Comparison of ENCODE assay signal across 9 mouse cellular contexts in genomic region chr5:112237439-112237838, GRCm38 (mm10). TPM values are rescaled to one million over a fixed set of nuclear protein-coding genes. Genes with fewer than 3 reads are reported as not detected.
A peak's percentile ranks its signal among the peaks of the same experiment; 100 is the strongest.
DNase-seq lines count a peak whose midpoint lies in the region; ATAC-seq and TF ChIP-seq lines count a peak whose summit lies in the region.
"Had no signal": no experiment of that assay in that cellular context is flagged by ENCODE, and none has a peak within 500 bp of the region (broad histone marks: within the 10 kb centered on the region; RNA-seq: fewer than 3 reads in every experiment).

No protein-coding gene starts in this region.

- peak; percentile 27 for DNase-seq in lung, embryonic 14.5 days
- DNase-seq in lung, postnatal 4 days = no peak
- DNase-seq in hindbrain, embryonic 11.5 days (ENCODE audit: low spot score) = peak; percentile 90
- DNase-seq in thymus, postnatal 4 days = peak; percentile 73
- DNase-seq in left cerebral cortex, adult 11 months (ENCODE audit: low spot score) = no peak
- no peak for DNase-seq in gastrocnemius, postnatal 25 days
- no peak for DNase-seq in kidney, postnatal 25 days

- no peak for TF ChIP-seq CTCF in lung, embryonic 14.5 days (IDR thresholded peaks at IDR 0.05; ENCODE audit: low read depth)

- no peaks in the 10 kb centered on the region for H3K4me1 ChIP-seq in lung, embryonic 14.5 days (ENCODE audit: insufficient read depth)
- H3K4me1 ChIP-seq in hindbrain, embryonic 11.5 days (replicated peaks; ENCODE audit: control insufficient read depth, insufficient read depth, low read length) = peaks cover 18% of the 10 kb centered on the region
- H3K4me1 ChIP-seq in midbrain, embryonic 15.5 days = peaks cover 30% of the 10 kb centered on the region

- H3K4me2 ChIP-seq in lung, embryonic 14.5 days = peak overlapping the region; percentile 15; the same call in 1 of the 2 replicates
- peak overlapping the region; percentile 26 for H3K4me2 ChIP-seq in hindbrain, embryonic 11.5 days (replicated peaks; ENCODE audit: low read depth, low read length)
- H3K4me2 ChIP-seq in midbrain, embryonic 15.5 days = peak overlapping the region; percentile 39

- ATAC-seq in lung, embryonic 14.5 days (ENCODE audit: insufficient read depth) = no peak
- ATAC-seq in hindbrain, embryonic 11.5 days (ENCODE audit: low FRiP score) = peak; percentile 90
- ATAC-seq in midbrain, embryonic 15.5 days (replicated peaks) = peak; percentile 79

- H3K27me3 ChIP-seq in lung, embryonic 14.5 days (ENCODE audit: insufficient read depth, low read length) = no peaks in the 10 kb centered on the region; the same call in 1 of the 2 replicates
- no peaks in the 10 kb centered on the region for H3K27me3 ChIP-seq in hindbrain, embryonic 11.5 days (ENCODE audit: control insufficient read depth, insufficient read depth, low read length)
- H3K27me3 ChIP-seq in midbrain, embryonic 15.5 days (replicated peaks) = no peaks in the 10 kb centered on the region

- H3K9ac ChIP-seq in lung, embryonic 14.5 days = peak overlapping the region; percentile 14
- peak overlapping the region; percentile 67 for H3K9ac ChIP-seq in hindbrain, embryonic 11.5 days (ENCODE audit: low read depth, low read length)
- H3K9ac ChIP-seq in midbrain, embryonic 15.5 days = peak overlapping the region; percentile 40

- no peak overlapping the region for H3K27ac ChIP-seq in lung, embryonic 14.5 days (ENCODE audit: low read depth)
- H3K27ac ChIP-seq in hindbrain, embryonic 11.5 days (ENCODE audit: low read depth, low read length) = peak overlapping the region; percentile 98
- peak overlapping the region; percentile 86 for H3K27ac ChIP-seq in midbrain, embryonic 15.5 days

- WGBS in lung, embryonic 14.5 days = 3% methylated on average over 16 of the region's 16 CpGs
- 3% methylated on average over 16 of the region's 16 CpGs for WGBS in hindbrain, embryonic 11.5 days
- under 1% methylated on average over 15 of the region's 16 CpGs for WGBS in midbrain, embryonic 15.5 days

- H3K4me3 ChIP-seq in lung, embryonic 14.5 days (ENCODE audit: low read depth, low read length) = no peak overlapping the region
- H3K4me3 ChIP-seq in hindbrain, embryonic 11.5 days (ENCODE audit: low read depth, low read length) = no peak overlapping the region; the same call in 1 of the 2 replicates
- H3K4me3 ChIP-seq in midbrain, embryonic 15.5 days = peak overlapping the region; percentile 21

- H3K36me3 ChIP-seq in lung, embryonic 14.5 days (ENCODE audit: insufficient read depth) = no peaks in the 10 kb centered on the region
- H3K36me3 ChIP-seq in hindbrain, embryonic 11.5 days (ENCODE audit: control insufficient read depth, insufficient read depth, low read length) = no peaks in the 10 kb centered on the region
- H3K36me3 ChIP-seq in midbrain, embryonic 15.5 days (replicated peaks) = no peaks in the 10 kb centered on the region

- H3K9me3 ChIP-seq in lung, embryonic 14.5 days (ENCODE audit: low read depth, low read length) = no peaks in the 10 kb centered on the region
- no peaks in the 10 kb centered on the region for H3K9me3 ChIP-seq in hindbrain, embryonic 11.5 days (ENCODE audit: control insufficient read depth, low read length)
- no peaks in the 10 kb centered on the region for H3K9me3 ChIP-seq in midbrain, embryonic 15.5 days

RNA-seq across cellular contexts. Expression of gene Cryba4, which starts 14.9 kb away (rescaled TPM):
- polyA plus RNA-seq in lung, embryonic 14.5 days (2014; fragmentation: Nextera tagmentation; extraction: Ambion mirVana) = 2.4 and 2.7 TPM in 2 replicates
- 1.4 and 1.9 TPM in 2 replicates for polyA plus RNA-seq in hindbrain, embryonic 11.5 days (2014; fragmentation: Nextera tagmentation; extraction: Ambion mirVana)
- polyA plus RNA-seq in midbrain, embryonic 15.5 days (2015; fragmentation: Nextera tagmentation; extraction: Ambion mirVana) = 0.93 and 1.4 TPM in 2 replicates
- total RNA-seq in gastrocnemius, postnatal 25 days (2021) = under 1 TPM in 1 of 2 experiments, not detected in 1; 0.46 TPM

RNA-seq across cellular contexts. Expression of gene Crybb1, which starts 18.2 kb away (rescaled TPM):
- polyA plus RNA-seq in lung, embryonic 14.5 days (2014; fragmentation: Nextera tagmentation; extraction: Ambion mirVana) = 2.0 TPM in 2 replicates
- polyA plus RNA-seq in hindbrain, embryonic 11.5 days (2014; fragmentation: Nextera tagmentation; extraction: Ambion mirVana) = 0.59 and 0.88 TPM in 2 replicates
- polyA plus RNA-seq in midbrain, embryonic 15.5 days (2015; fragmentation: Nextera tagmentation; extraction: Ambion mirVana) = 4.3 and 4.8 TPM in 2 replicates
- total RNA-seq in gastrocnemius, postnatal 25 days (2021) = 1 to 10 TPM; 3.2 to 3.9 TPM
- total RNA-seq: liver, adult 2 months had no signal
- polyA plus RNA-seq: liver, adult 2 months had no signal

RNA-seq across cellular contexts. Expression of gene Tpst2, which starts 39.1 kb away (rescaled TPM):
- 53.2 and 57.7 TPM in 2 replicates for polyA plus RNA-seq in lung, embryonic 14.5 days (2014; fragmentation: Nextera tagmentation; extraction: Ambion mirVana)
- polyA plus RNA-seq in hindbrain, embryonic 11.5 days (2014; fragmentation: Nextera tagmentation; extraction: Ambion mirVana) = 27.0 and 32.3 TPM in 2 replicates
- polyA plus RNA-seq in midbrain, embryonic 15.5 days (2015; fragmentation: Nextera tagmentation; extraction: Ambion mirVana) = 29.4 and 33.7 TPM in 2 replicates
- 10 to 100 TPM; 16.8 to 17.8 TPM for total RNA-seq in gastrocnemius, postnatal 25 days (2021)

Comparison
In these comparisons a context has a peak if more than half of its experiments do, and no peak if none do; other contexts are left out.
1. DNase-seq: peak in lung, embryonic 14.5 days (single experiment), hindbrain, embryonic 11.5 days (single experiment) and thymus, postnatal 4 days (single experiment); none in lung, postnatal 4 days (0 of 2), left cerebral cortex, adult 11 months (single experiment), gastrocnemius, postnatal 25 days (single experiment) and kidney, postnatal 25 days (0 of 2).
2. H3K9ac ChIP-seq: peak in every context shown above with its lines; median percentile 67 in hindbrain, embryonic 11.5 days; 40 in midbrain, embryonic 15.5 days; 14 in lung, embryonic 14.5 days.
3. Peak in every context shown above with its lines, with median percentiles within 50 percentile points of each other: H3K4me2 ChIP-seq.